Mouse (Mus musculus): Measurements from ENCODE around the gene Fam107b. TPM values are rescaled to one million over a fixed set of nuclear protein-coding genes. Genes with fewer than 3 reads are reported as not detected.
A peak's percentile ranks its signal among the peaks of the same experiment; 100 is the strongest.

The Fam107b gene
- polyA plus RNA-seq, 1 experiment from 2014 or later: 30.3 TPM

DNA sequence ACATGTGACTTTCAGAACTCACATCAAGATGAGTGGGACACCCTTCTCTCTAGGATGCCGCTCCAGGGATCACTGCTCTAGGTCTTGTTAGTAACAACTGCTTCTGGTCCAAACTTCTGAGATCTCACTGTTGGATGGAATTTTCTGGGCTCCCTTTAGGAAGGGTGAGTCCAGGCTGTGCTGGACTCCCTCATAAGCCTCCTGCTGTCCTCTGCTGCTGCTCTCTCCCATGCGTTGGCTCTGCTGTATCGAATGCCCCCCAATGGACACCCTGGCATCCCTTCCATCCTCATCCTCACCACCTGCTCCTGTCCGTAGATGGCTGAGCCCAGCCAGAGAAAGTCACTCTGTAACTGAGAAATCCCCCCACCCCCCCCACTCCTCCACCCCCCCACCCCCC, 170.4 kb downstream of the Fam107b start:
- 86% methylated on average over 4 of the region's 4 CpGs for WGBS
- no peak overlapping the region for H3K27ac ChIP-seq
- no peaks in the 10 kb centered on the region for H3K36me3 ChIP-seq (replicated peaks)
- H3K27me3 ChIP-seq (replicated peaks): no peaks in the 10 kb centered on the region
- no peak overlapping the region for H3K9ac ChIP-seq
- no peak for ATAC-seq (replicated peaks)
- H3K4me3 ChIP-seq: no peak overlapping the region
- H3K9me3 ChIP-seq: no peaks in the 10 kb centered on the region
- H3K4me1 ChIP-seq: peaks cover 32% of the 10 kb centered on the region
- no peak overlapping the region for H3K4me2 ChIP-seq

- H3K4me2 ChIP-seq: 0 out of 2 replicates have a peak overlapping the region, but pooled peaks have one; percentile 1
- 43% methylated on average over 6 of the region's 6 CpGs for WGBS
- H3K27ac ChIP-seq: peak overlapping the region; percentile 27; the same call in 1 of the 2 replicates
- H3K27me3 ChIP-seq (replicated peaks): no peaks in the 10 kb centered on the region
- H3K4me1 ChIP-seq: peaks cover 32% of the 10 kb centered on the region
- peak; percentile 46 for ATAC-seq (replicated peaks)
- no peaks in the 10 kb centered on the region for H3K9me3 ChIP-seq
- H3K4me3 ChIP-seq: no peak overlapping the region
- H3K9ac ChIP-seq: no peak overlapping the region
- H3K36me3 ChIP-seq (replicated peaks): no peaks in the 10 kb centered on the region
Observed at GRCm38 (mm10) chr2:3742519-3742918, 172.2 kb downstream of the Fam107b start.

- Histone ChIP-seq H3K9ac (no peak overlapping the region), H3K4me2 (no peak overlapping the region), H3K27ac (no peak overlapping the region), H3K4me1 (peaks cover 13% of the 10 kb centered on the region), H3K27me3 (replicated peaks) (no peaks in the 10 kb centered on the region), H3K9me3 (no peaks in the 10 kb centered on the region), H3K36me3 (replicated peaks) (no peaks in the 10 kb centered on the region), H3K4me3 (no peak overlapping the region)
- 66% methylated on average over 3 of the region's 3 CpGs for WGBS
- ATAC-seq (replicated peaks): no peak
Observed at GRCm38 (mm10) chr2:3745041-3745440, 174.8 kb downstream of the Fam107b start.

- no peak overlapping the region for H3K27ac ChIP-seq
- H3K4me3 ChIP-seq: no peak overlapping the region
- peaks cover 12% of the 10 kb centered on the region for H3K4me1 ChIP-seq
- H3K9me3 ChIP-seq: no peaks in the 10 kb centered on the region
- no peak overlapping the region for H3K4me2 ChIP-seq
- no peaks in the 10 kb centered on the region for H3K27me3 ChIP-seq (replicated peaks)
- H3K9ac ChIP-seq: no peak overlapping the region
- 82% methylated on average over 13 of the region's 13 CpGs for WGBS
- H3K36me3 ChIP-seq (replicated peaks): no peaks in the 10 kb centered on the region
- no peak for ATAC-seq (replicated peaks)
Observed at GRCm38 (mm10) chr2:3745910-3746606, 175.8 kb downstream of the Fam107b start.

- WGBS: 82% methylated on average over 12 of the region's 12 CpGs
- ATAC-seq (replicated peaks): no peak; the same call in 1 of the 2 replicates
- H3K4me3 ChIP-seq: no peak overlapping the region
Observed at GRCm38 (mm10) chr2:3748714-3749503, 178.6 kb downstream of the Fam107b start.

DNA sequence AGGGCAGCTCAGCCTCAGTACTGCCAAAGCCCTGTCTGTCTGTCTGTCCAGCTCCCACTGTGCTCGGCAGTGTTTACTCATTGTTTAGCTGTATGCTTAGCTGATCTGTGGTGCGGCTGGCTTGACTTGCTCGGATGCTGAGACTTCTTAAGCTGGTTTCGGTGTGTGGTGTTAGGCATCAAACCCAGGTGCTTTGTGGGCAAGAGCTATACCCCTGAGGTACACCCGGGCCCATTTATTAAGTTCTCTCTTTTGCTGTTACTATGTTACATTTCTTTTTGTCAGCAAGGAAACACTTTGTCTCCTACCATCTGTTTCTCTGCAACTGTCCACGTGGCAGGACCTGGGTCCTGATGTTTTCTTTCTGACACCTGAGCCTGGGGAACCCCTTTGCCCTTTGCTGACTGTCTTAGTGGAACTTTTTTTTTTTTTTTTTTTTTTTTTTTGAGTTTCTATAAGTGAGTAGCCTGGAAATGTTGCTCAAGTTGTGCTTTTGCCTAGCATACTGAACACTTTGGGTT, 179.3 kb downstream of the Fam107b start:
- H3K4me1 ChIP-seq: peaks cover 16% of the 10 kb centered on the region
- H3K9me3 ChIP-seq: no peaks in the 10 kb centered on the region
- no peaks in the 10 kb centered on the region for H3K36me3 ChIP-seq (replicated peaks)
- H3K27me3 ChIP-seq (replicated peaks): no peaks in the 10 kb centered on the region
- no peak overlapping the region for H3K4me2 ChIP-seq
- H3K27ac ChIP-seq: no peak overlapping the region
- no peak overlapping the region for H3K4me3 ChIP-seq
- no peak overlapping the region for H3K9ac ChIP-seq
- no peak for ATAC-seq (replicated peaks)
- WGBS: 67% methylated on average over 6 of the region's 6 CpGs

More at GRCm38 (mm10) chr2:3748714-3749503, 178.6 kb downstream of the Fam107b start:
- H3K27ac ChIP-seq: no peak overlapping the region
- H3K36me3 ChIP-seq (replicated peaks): no peaks in the 10 kb centered on the region
- peaks cover 12% of the 10 kb centered on the region for H3K4me1 ChIP-seq
- no peaks in the 10 kb centered on the region for H3K9me3 ChIP-seq
- H3K27me3 ChIP-seq (replicated peaks): no peaks in the 10 kb centered on the region
- no peak overlapping the region for H3K4me2 ChIP-seq
- no peak overlapping the region for H3K9ac ChIP-seq

- H3K4me2 ChIP-seq: no peak overlapping the region
- no peak overlapping the region for H3K4me3 ChIP-seq
- no peak overlapping the region for H3K9ac ChIP-seq
- peaks cover 16% of the 10 kb centered on the region for H3K4me1 ChIP-seq
- H3K27me3 ChIP-seq (replicated peaks): no peaks in the 10 kb centered on the region
- 83% methylated on average over 9 of the region's 9 CpGs for WGBS
- H3K36me3 ChIP-seq (replicated peaks): no peaks in the 10 kb centered on the region
- no peaks in the 10 kb centered on the region for H3K9me3 ChIP-seq
- ATAC-seq (replicated peaks): no peak
- H3K27ac ChIP-seq: no peak overlapping the region
Observed at GRCm38 (mm10) chr2:3750126-3750525, 179.8 kb downstream of the Fam107b start.

DNA sequence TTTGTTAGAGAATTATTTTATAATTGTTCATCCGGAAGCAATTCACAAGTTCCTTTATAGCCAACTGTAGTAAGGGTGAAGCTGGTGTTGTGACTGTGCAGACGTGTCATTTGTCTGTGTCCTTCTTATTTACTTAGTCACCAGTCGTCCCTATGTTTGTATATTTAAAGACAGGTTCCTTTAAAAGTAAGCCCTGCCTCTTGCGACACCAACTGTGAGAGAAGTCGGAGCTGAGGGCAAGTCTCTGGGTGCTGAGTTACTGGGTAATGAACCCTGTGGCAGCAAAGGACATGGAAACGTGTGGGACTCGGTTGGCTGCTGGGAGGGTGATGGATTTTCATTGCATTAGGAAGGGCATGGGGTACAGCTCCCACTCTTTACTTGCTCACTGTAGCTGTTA, 182.1 kb downstream of the Fam107b start:
- 76% methylated on average over 7 of the region's 7 CpGs for WGBS
- H3K4me1 ChIP-seq: peaks cover 36% of the 10 kb centered on the region
- no peaks in the 10 kb centered on the region for H3K27me3 ChIP-seq (replicated peaks)
- H3K9ac ChIP-seq: no peak overlapping the region
- H3K9me3 ChIP-seq: no peaks in the 10 kb centered on the region
- no peak overlapping the region for H3K4me2 ChIP-seq
- ATAC-seq (replicated peaks): no peak
- H3K27ac ChIP-seq: no peak overlapping the region
- H3K4me3 ChIP-seq: no peak overlapping the region
- H3K36me3 ChIP-seq (replicated peaks): no peaks in the 10 kb centered on the region

DNA sequence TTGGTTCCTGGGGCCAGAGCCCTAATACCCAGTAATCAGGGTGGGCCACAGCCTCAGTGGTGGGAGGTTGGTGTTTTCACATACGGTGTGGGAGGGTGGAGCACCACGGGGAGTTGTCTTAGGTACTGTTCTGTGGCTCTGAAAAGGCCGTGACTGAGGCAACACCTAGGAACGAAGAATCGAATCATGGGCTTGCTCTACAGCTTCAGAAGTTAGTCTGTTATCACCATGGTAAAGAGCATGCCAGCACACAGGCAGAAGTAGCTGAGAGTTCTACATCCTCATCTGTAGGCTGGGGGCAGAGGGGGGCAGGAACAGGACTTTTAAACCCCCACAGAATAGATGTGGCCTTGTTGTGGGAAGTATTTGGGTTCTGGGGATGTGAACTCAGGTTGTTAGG, 182.6 kb downstream of the Fam107b start:
- no peak overlapping the region for H3K4me2 ChIP-seq
- 91% methylated on average over 5 of the region's 5 CpGs for WGBS
- ATAC-seq (replicated peaks): no peak
- 0 out of 2 replicates have a peak overlapping the region, but pooled peaks have one; percentile 16 for H3K27ac ChIP-seq
- H3K9me3 ChIP-seq: no peaks in the 10 kb centered on the region
- no peaks in the 10 kb centered on the region for H3K27me3 ChIP-seq (replicated peaks)
- H3K4me3 ChIP-seq: no peak overlapping the region
- H3K36me3 ChIP-seq (replicated peaks): no peaks in the 10 kb centered on the region
- H3K4me1 ChIP-seq: peaks cover 38% of the 10 kb centered on the region
- H3K9ac ChIP-seq: no peak overlapping the region

DNA sequence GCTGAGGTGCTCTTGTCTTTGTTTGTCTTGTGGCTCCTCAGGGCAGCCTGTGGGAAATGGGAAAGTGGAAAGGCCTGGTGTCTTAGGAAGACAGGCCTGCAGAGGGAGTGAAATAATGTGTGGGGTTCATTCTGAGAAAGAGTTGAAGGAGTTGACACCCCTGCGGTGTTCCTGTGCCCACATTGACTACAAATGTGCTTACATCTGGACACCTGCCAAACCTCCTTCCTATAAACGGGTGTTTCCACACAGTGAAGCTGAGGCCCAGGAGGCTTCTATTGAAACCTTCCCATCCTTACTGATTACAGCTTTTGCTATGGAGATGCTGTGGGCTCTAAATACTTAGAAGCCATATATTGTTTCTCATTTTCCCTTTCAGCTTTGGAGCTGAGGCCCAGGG, 183.5 kb downstream of the Fam107b start:
- H3K9me3 ChIP-seq: no peaks in the 10 kb centered on the region
- WGBS: 47% methylated on average over 2 of the region's 2 CpGs
- ATAC-seq (replicated peaks): no peak
- 0 out of 2 replicates have a peak overlapping the region, but pooled peaks have one; percentile 16 for H3K27ac ChIP-seq
- H3K27me3 ChIP-seq (replicated peaks): no peaks in the 10 kb centered on the region
- H3K9ac ChIP-seq: no peak overlapping the region
- H3K4me3 ChIP-seq: no peak overlapping the region
- no peak overlapping the region for H3K4me2 ChIP-seq
- peaks cover 38% of the 10 kb centered on the region for H3K4me1 ChIP-seq
- no peaks in the 10 kb centered on the region for H3K36me3 ChIP-seq (replicated peaks)

- Histone ChIP-seq H3K27me3 (replicated peaks) (no peaks in the 10 kb centered on the region), H3K4me3 (no peak overlapping the region), H3K9me3 (no peaks in the 10 kb centered on the region), H3K4me2 (no peak overlapping the region), H3K27ac (peak overlapping the region; percentile 36; the same call in 1 of the 2 replicates), H3K4me1 (peaks cover 38% of the 10 kb centered on the region), H3K36me3 (replicated peaks) (no peaks in the 10 kb centered on the region), H3K9ac (no peak overlapping the region)
- 69% methylated on average over 5 of the region's 5 CpGs for WGBS
- no peak for ATAC-seq (replicated peaks)
Observed at GRCm38 (mm10) chr2:3755936-3756335, 185.6 kb downstream of the Fam107b start.

DNA sequence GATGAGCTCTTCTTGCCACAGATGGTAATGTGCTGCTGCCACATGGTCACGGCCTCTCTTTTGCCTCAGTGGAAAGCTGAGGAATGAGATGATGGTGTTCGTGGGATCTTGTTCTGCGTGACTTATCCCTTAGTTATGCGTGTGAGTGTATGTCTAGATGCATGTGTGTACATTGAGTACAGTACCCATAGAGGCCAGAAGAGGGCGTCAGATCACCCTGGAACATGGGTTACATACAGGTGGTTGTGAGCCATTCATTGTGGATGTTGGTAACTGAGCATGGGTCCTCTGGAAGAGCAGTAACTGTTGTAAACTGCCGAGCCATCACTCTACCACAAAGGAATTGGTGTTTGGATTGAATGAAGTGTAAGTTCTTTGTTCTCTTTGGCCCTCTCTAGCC, 188.1 kb downstream of the Fam107b start:
- Histone ChIP-seq H3K9ac (no peak overlapping the region), H3K4me2 (no peak overlapping the region), H3K27ac (no peak overlapping the region), H3K4me1 (peaks cover 31% of the 10 kb centered on the region), H3K4me3 (no peak overlapping the region), H3K9me3 (no peaks in the 10 kb centered on the region), H3K27me3 (replicated peaks) (no peaks in the 10 kb centered on the region), H3K36me3 (replicated peaks) (no peaks in the 10 kb centered on the region)
- 88% methylated on average over 6 of the region's 6 CpGs for WGBS
- no peak for ATAC-seq (replicated peaks)
